Mouse (Mus musculus) heart, adult 11 months (tissue): ENCODE data around the gene Greb1.

Source experiments
- DNase-seq: peaks from one replicate; pipeline ENCODE4 v3.0.0; 2022

Gene Greb1

DNA sequence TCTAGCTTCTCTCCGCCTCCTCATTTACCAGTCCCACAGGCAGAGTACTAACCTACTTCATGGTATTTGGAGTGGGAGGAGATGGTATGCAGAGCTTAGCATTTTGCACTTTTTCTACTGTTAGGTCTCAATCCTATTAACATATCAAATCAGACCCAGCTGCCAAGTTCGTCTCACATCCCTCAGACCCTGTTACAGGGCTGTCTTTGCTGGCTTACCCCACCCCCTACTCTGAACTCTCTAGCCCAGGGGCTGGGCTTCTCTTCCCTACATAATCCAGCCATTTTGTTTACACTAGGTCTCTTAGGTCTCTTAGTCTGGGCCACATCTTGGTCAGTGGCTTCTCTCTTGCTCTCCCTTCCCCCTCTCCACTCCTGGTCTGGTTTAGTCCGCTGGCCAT lies 131.5 kb downstream of the Greb1 start:
- no peak for DNase-seq

DNA sequence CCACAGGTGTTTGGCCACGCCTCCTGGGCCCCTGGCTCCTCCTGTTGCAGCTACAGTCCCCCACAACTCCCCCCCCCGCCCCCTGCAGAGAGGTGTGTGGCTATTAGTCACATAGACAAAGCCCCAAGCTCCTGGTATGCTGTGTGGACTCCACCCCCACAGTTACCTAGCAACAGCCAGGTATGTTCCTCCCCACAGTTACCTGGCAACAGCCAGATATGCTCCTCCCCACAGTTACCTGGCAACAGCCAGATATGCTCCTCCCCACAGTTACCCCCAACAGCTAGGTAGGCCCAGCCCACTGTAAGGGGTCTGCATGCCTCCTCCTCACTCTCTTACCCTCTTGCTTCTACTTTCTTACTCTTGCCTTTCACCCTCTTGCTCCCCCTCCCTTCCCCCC lies 135.7 kb downstream of the Greb1 start:
- no peak for DNase-seq

DNA sequence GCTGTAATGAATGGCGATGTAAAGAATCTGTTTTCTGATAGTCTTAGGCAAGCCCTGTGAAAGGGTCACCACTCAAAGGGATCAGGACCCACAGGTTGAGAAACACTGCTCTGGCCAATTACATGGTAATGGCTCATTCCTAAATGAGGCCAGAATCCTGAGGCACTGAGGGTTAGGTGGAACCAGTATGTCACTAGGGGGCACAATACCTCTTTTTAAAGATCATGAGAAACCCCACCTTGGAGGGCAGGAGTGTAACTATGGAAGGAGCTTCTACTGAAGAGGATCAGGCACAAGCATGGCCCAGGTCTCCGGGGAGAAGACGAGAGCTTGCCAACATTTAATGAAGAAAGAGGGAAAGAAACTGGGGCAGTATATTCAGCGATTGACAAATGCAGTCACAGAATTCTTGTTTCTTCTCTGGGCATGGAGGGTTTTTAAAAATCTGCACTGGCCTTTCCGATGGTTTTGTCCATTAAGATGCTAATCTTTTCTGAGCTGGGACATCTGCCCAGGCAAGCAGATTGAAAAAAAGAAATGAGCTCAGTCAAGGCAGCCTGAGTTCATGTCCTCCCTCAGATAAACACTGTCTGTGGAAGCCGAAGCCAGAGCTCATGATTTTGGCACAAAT lies 137.6 kb downstream of the Greb1 start:
- no peak for DNase-seq

GRCm38 (mm10) chr12:16661936-16662335 lies 138.8 kb downstream of the Greb1 start:
- DNase-seq = no peak

DNA sequence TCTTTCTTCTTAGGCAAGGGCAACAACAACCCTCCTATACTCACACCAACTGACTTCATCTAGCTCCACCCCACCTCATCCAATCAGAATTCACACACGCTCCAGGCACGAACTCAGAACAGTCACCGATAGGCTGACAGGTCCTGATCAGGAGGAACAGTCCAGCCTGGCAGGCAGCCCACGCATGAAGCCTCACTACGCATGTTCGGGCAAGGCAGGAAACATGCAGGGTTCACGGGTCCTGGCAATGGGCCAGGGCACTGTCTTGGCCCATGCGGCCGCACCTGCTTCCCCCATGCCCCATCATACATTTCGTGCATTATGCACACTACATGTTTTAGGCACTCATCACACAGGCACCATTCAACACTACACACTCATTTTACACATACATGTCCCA lies 139.2 kb downstream of the Greb1 start:
- no peak for DNase-seq

DNA sequence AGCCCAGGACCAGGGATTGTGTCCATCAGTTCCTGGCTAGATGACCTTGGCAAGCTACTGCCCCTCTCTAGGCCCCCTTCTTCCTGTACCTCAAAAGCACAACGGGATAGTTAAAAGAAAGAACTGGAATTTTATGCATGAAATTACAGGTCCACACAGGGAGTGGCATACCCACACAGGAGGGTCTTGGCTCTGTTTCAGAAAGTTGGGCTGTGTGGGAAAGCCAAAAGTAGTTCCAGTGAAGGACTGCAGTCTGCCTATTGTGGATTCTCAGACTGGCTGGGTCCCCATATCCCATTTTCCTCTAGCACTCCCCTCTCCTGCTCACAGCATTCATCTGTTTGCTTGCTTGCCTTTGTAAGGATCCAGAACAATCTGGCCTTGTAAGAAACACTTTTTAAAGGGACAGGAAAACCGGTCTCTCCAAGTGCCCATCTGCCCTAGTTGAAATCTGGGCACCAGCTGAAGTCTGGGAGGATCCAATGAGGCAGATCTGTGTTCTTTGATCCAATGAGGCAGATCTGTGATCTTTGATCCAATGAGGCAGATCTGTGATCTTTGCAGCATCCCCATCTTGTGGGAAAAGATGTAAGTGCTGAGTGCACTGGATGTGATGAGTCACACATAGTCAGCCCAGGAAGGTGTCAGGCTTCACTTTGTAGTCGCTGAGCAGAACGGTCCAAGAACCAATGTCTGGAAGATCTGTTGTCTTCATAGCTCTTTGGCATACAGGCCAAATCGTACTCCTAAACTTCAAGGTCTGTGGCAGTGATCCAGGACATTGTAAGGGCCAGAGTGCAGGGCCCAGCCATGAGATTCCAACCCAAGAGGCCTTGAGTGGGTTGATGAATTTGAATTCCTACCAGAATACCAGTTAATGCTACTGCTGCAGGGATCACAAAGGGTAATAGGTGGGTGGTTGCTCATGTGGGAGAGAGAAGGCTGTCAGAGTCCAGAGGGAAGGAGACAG lies 143.5 kb downstream of the Greb1 start:
- DNase-seq = no peak

- peak; percentile 91 for DNase-seq
These were observed 145.1 kb downstream of the Greb1 start for GRCm38 (mm10) chr12:16655604-16656003.

GRCm38 (mm10) chr12:16653332-16654093 lies 147.2 kb downstream of the Greb1 start, which contains the start of gene Ntsr2:
Ntsr2 (plus strand) TSS chr12:16653382.
- peak; percentile 98 for DNase-seq

DNA sequence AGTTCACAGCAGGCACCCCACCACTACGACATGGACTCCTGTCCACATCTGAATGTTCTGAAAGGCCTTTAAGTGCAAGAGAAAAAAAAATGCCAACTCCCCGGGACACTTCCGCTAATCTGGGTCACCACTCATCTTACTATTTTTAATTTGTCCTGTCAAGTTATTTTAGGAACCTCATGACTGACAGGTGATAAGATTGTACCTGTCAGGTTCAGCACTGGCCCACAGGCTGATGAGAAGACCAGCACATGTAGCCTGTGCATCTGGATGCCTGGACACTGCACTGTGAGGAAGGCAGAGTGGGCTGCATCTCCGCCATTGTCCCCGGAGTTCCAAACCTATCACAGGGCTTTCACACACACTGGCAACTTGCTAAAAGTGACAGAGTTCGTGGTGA lies 150.9 kb downstream of the Greb1 start:
- peak; percentile 95 for DNase-seq

DNA sequence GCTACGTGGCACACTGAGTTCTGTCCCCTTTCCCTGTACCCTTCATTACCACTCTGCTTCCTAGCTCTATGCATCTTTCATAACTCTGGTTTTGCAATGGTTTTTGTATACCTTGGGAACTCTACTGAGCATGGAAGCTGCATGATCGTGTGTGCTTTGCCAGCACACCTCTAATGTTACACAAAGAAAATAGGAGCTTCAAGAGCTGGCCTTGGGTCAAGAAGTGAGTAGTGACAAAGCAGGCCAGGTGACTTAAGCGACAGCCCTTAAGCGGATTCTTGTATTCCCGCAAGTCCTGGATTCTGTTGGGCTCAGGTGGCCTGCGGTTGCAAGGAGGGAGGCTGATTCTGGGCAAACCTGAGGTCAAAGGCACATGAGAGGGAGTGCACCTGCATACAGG lies 152.4 kb downstream of the Greb1 start:
- DNase-seq = no peak

- DNase-seq = peak; percentile 95
These were observed 153.8 kb downstream of the Greb1 start for GRCm38 (mm10) chr12:16646780-16647409.

- DNase-seq = no peak
These were observed 156.0 kb downstream of the Greb1 start for GRCm38 (mm10) chr12:16644698-16645097.

- DNase-seq = peak; percentile 98
These were observed 157.0 kb downstream of the Greb1 start for GRCm38 (mm10) chr12:16643508-16644345.

GRCm38 (mm10) chr12:16642000-16642399 lies 158.7 kb downstream of the Greb1 start:
- no peak for DNase-seq

- peak; percentile 93 for DNase-seq
These were observed 160.6 kb downstream of the Greb1 start for GRCm38 (mm10) chr12:16640075-16640474.

DNA sequence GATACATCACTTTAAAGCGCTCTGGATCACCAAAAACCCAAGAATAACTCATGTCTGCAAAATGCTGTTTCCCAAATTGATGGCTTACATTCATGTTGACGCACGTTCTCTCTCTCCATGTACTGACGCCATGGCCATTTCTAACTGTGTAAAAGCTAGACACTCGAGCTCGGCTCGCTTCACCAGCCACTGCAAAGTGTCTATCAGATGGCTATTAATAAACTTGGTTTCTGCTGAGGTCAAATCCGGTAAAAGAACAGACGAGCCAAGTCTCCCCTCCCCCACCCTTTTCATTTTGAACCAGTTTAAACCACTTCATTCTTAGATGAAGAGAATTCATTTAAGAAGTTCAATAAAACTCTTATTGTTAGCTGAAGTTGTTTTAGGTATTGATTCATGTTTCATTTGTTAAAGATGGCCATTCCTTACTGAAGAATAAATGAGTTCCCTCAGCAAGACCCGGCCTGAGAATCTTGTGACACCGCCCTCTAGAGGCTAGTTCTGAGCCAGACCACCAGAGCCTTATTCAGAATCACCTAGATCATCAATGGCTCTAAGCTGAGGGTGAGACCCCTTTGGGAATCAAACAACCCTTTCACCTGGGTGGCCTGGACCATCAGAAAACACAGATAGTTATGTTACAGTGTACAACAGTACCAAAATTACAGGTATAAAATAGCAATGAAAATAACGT lies 161.5 kb downstream of the Greb1 start:
- DNase-seq = peak; percentile 91

DNA sequence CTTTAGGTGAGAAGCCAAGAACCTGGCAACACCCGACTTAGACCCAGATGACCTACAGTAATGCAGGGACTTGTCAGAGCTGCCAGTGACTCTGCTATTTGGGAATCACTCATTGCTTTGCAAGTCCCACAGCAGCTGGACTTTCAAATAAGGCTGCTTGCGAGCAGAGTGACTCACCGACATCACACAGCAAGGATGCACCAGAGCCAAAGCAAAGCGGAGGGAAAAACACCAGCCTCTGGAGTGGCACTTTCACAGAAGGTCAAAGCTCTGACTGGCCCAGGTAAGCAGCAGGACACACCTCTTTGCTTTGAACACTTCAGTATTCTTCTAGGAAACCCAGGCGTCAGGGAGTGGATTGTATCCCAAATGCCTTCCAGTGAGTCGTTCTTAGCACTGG lies 164.9 kb downstream of the Greb1 start:
- no peak for DNase-seq

DNA sequence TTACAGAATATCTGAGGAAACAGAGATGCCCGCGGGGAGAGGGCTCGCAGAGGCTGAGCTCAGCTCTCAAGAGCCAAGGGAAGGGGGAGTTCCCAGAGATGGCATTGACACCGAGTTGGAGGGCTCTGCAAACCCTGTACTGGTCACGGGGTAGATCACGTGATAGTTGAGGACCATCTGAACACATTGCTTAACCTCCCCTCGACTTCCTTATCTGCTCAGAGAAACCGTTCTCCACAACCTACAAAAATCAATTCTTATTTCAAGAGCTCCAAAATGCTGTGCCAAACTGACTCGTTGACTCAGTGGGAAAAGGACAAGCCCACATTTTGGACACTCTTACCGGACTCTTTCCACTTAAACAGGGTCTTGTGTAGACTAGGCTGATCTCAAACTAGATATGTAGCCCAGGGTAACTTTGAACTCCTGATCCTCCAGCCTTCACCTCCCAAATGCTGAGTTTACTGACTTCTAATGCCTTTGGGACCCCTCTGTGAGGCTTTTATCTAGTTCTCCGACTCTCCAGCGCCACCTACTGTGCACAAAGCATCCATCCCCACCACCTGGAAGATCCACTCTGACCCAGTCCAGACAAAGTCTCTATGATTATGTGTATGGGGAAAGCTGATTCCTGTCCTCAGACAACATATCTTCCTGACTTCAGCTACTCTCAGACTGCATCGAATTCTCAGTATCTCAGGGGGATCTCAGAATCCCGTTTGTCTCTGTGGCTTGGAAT lies 166.4 kb downstream of the Greb1 start:
- no peak for DNase-seq

GRCm38 (mm10) chr12:16633235-16633634 lies 167.5 kb downstream of the Greb1 start:
- no peak for DNase-seq

DNA sequence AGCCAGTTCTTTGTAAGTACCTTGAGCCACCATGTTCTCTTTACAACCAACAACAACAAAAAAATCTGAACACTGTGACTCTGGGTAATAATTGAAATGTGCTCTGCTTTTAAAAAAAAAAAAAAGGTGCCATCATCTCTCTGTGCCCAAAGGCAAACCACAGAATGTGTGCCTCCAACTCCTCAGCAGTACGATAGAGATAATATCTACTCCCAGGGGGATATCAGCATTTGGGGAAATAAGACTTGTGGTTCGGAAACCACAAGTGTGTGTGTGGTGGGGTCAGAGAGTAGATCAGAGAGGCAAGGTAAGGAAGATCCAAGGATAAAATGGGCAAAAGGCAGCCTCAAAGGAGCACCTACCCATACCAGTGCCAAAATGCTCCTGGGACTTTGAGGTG lies 169.3 kb downstream of the Greb1 start:
- DNase-seq = no peak

- peak; percentile 92 for DNase-seq
These were observed 169.9 kb downstream of the Greb1 start for GRCm38 (mm10) chr12:16630866-16631185.
